Mouse (Mus musculus) neural tube, embryonic 12.5 days (tissue): ENCODE data around the gene Bcl11b. TPM values are rescaled to one million over a fixed set of nuclear protein-coding genes. Genes with fewer than 3 reads are reported as not detected.

Experiments used
- ATAC-seq: fragments of 200-750 bp; cut with Nextera tagmentation; 2 replicates; pipeline ENCODE4 v1.8.0; 2017; ENCODE audit warnings: low read depth, mild to moderate bottlenecking, moderate TSS enrichment, moderate library complexity; ENCODE audit not compliant: low FRiP score
- H3K27ac ChIP-seq: fragments of 300-500 bp; sonication (generic); 2 replicates; pipeline ENCODE4 v1.5.1; 2016
- H3K27me3 ChIP-seq: fragments of 300-500 bp; sonication (generic); replicated peaks from 2 replicates; pipeline ENCODE4 v1.6.1; 2016; ENCODE audit warnings: mild to moderate bottlenecking
- H3K36me3 ChIP-seq: fragments of 300-500 bp; sonication (generic); 2 replicates; pipeline ENCODE4 v1.6.1; 2016; ENCODE audit warnings: mild to moderate bottlenecking
- H3K4me1 ChIP-seq: fragments of 300-500 bp; sonication (generic); 2 replicates; pipeline ENCODE4 v1.6.1; 2016
- H3K4me2 ChIP-seq: fragments of 300-500 bp; sonication (generic); replicated peaks from 2 replicates; pipeline ENCODE4 v1.6.1; 2016; ENCODE audit warnings: mild to moderate bottlenecking
- H3K4me3 ChIP-seq: fragments of 300-500 bp; sonication (generic); 2 replicates; pipeline ENCODE4 v1.5.1; 2016
- H3K9ac ChIP-seq: fragments of 300-500 bp; sonication (generic); 2 replicates; pipeline ENCODE4 v1.6.1; 2016; ENCODE audit warnings: mild to moderate bottlenecking
- H3K9me3 ChIP-seq: fragments of 300-500 bp; sonication (generic); 2 replicates; pipeline ENCODE4 v1.6.1; 2016; ENCODE audit warnings: mild to moderate bottlenecking
- WGBS: fragments of 180-500 bp; shearing (Covaris S2); methylation state at CpG from one replicate; pipeline ENCODE4 v1.1.7; 2016; 5-methylcytosine and 5-hydroxymethylcytosine counted together
- polyA plus RNA-seq: library from polyadenylated mRNA; unstranded; fragments of >200 nt; fragmentation: Nextera tagmentation; extraction: Ambion mirVana; gene quantifications from 2 replicates; pipeline ENCODE4 v1.2.1, GENCODE M21; 2016

Gene Bcl11b
- polyA plus RNA-seq, 1 experiment from 2014 or later = 25.9 TPM

DNA sequence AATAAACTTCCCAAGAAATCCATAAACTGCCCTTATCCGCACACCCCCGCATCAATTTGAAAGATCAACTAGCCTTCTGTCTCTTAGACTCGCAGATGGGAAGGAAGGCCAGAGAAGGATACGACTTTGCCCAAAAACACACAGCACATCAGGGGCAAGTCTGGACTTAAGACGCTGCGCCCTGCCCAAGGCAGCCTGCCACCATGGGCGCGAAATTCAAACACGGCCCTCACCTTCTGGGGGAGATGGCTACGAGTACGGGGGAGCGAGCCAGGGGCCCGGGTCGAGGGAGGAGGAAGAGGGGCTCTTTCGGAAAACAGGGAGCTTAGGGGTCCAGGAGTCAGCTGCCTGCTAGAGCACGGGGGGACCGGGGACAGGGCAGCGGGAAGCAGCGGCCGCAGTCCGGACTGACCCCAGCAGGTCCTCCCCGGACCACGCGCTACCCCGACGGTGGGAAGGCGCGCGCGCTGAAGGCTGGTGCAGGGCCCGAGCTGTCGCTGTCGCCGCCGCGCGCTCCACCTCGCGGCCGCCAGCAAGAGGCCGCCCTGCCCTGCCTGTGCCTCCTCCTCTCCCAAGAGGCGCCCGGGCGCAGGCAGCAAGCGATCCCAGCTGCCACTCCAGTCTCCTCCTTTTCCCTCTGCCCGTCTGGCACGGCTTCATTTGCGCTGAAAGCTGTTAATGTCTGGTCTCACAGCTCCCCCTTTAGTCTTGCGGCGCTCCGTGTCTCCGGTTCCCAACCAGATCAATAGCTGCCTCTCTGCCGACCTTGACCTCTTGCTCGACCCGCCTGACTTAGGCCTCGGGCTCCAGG, 2.6 kb upstream of the Bcl11b start:
- H3K27me3 ChIP-seq = peaks cover 10% of the 10 kb centered on the region
- peak overlapping the region; percentile 81 for H3K4me2 ChIP-seq
- peaks cover 18% of the 10 kb centered on the region for H3K4me1 ChIP-seq
- under 1% methylated on average over 56 of the region's 56 CpGs for WGBS
- no peaks in the 10 kb centered on the region for H3K36me3 ChIP-seq
- peak overlapping the region; percentile 32 for H3K4me3 ChIP-seq
- peak; percentile 61 for ATAC-seq
- H3K9ac ChIP-seq = peak overlapping the region; percentile 42; the same call in 1 of the 2 replicates
- no peak overlapping the region for H3K27ac ChIP-seq
- H3K9me3 ChIP-seq = no peaks in the 10 kb centered on the region

GRCm38 (mm10) chr12:108005488-108005800, 2.0 kb upstream of the Bcl11b start:
- Histone ChIP-seq H3K36me3 (no peaks in the 10 kb centered on the region), H3K9ac (peak overlapping the region; percentile 49; the same call in 1 of the 2 replicates), H3K27me3 (peaks cover 15% of the 10 kb centered on the region), H3K4me2 (peak overlapping the region; percentile 81), H3K9me3 (no peaks in the 10 kb centered on the region), H3K27ac (no peak overlapping the region), H3K4me3 (peak overlapping the region; percentile 31; the same call in 1 of the 2 replicates), H3K4me1 (peaks cover 23% of the 10 kb centered on the region)
- no peak for ATAC-seq
- WGBS = 6% methylated on average over 14 of the region's 14 CpGs

DNA sequence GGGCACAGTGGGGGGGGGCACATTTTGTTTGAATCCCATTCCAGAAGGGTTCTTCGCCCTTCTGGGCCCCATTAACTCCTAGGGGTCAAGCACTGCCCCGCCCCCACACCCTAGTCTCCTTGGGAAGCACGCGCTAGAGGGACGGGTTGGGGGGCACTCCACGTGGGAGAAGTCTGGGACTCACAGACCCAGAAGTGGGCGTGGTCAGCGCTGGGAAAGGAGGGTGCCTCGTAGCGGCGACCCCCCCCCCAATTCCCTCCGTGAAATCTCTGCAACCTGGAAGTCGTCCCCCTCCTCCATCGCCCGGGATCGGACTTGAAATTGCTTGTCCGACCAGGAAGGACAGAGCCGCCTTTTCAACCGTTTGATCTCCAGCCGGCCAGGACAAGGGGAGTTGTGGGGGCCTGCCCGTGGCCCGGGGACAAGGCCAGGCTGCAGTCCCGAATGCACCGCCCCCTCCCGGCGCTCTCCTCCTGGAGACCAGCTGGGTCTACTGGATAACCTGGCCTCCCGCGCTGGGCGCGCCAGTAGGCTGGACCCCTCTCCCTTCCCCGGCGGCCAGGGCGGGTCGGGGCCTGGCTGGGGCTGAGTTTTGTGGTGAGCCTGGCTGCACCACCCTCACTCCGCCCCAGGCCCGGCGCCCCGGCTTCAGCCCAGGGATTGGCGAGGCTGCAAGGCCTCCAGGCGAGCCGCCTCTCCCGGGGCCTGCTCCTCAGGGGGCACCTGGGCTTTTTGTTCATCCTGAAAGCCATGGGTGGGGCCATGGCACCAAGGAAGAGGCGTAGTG, 1.5 kb upstream of the Bcl11b start:
- Histone ChIP-seq H3K4me2 (peak overlapping the region; percentile 81), H3K27ac (no peak overlapping the region), H3K27me3 (peaks cover 17% of the 10 kb centered on the region), H3K4me1 (peaks cover 28% of the 10 kb centered on the region), H3K4me3 (peak overlapping the region; percentile 31), H3K36me3 (no peaks in the 10 kb centered on the region), H3K9ac (peak overlapping the region; percentile 49), H3K9me3 (no peaks in the 10 kb centered on the region)
- under 1% methylated on average over 43 of the region's 43 CpGs for WGBS
- peak; percentile 11; the same call in 1 of the 2 replicates for ATAC-seq

- Histone ChIP-seq H3K27me3 (peaks cover 16% of the 10 kb centered on the region), H3K27ac (peak overlapping the region; percentile 92), H3K4me3 (peak overlapping the region; percentile 81), H3K36me3 (no peaks in the 10 kb centered on the region), H3K4me1 (peaks cover 29% of the 10 kb centered on the region), H3K9ac (peak overlapping the region; percentile 93), H3K9me3 (no peaks in the 10 kb centered on the region), H3K4me2 (peak overlapping the region; percentile 81)
- under 1% methylated on average over 35 of the region's 35 CpGs for WGBS
- peak; percentile 59 for ATAC-seq
These were observed 526 bp upstream of the Bcl11b start for GRCm38 (mm10) chr12:108003928-108004327.

DNA sequence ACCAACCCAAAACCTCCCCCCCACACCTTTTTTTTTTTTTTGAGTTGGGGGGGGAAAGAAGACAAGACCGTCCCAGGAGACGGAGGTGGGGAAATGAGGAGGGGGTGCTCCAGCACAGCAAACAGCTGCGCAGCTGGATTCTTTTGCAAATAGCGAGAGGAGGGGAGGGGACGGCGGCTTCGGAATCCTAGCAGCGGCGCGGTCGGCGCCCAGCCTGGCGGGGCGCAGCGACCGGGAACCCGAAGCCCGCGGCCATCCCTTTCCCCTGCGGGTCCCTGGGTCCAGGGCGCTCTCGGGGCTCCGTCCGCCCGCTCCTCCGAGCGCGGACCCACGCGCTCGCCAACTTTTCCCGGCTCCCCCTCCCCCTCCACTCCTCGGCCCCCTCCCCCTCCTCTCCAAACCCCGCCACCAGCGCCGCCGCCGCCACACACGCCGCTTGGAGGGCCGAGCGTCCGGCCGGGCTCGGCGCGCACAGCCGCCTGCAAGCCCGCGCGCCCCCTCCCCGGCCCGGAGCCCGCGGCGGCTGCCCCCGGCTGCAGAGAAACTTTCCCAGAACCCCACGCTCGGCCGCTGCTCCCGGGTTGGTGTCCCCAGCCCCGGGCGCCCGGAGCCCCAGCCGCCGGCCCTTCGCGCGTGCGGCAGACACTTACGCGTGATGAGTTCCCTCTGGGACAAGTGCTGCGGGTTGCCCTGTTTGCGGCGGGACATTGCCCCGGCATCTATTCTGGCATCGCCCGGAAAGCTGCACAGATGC, 789 bp downstream of the Bcl11b start:
- under 1% methylated on average over 58 of the region's 78 CpGs for WGBS
- H3K9ac ChIP-seq = peak overlapping the region; percentile 93
- no peak for ATAC-seq

GRCm38 (mm10) chr12:108001652-108002340, 1.6 kb downstream of the Bcl11b start:
- 1% methylated on average over 37 of the region's 37 CpGs for WGBS
- Histone ChIP-seq H3K27ac (peak overlapping the region; percentile 59; the same call in 1 of the 2 replicates), H3K4me1 (peaks cover 46% of the 10 kb centered on the region)

More for the DNA sequence above, 789 bp downstream of the Bcl11b start:
- Histone ChIP-seq H3K27ac (peak overlapping the region; percentile 68), H3K4me1 (peaks cover 38% of the 10 kb centered on the region), H3K27me3 (peaks cover 14% of the 10 kb centered on the region), H3K36me3 (no peaks in the 10 kb centered on the region), H3K4me2 (peak overlapping the region; percentile 81), H3K4me3 (peak overlapping the region; percentile 81), H3K9me3 (no peaks in the 10 kb centered on the region)

DNA sequence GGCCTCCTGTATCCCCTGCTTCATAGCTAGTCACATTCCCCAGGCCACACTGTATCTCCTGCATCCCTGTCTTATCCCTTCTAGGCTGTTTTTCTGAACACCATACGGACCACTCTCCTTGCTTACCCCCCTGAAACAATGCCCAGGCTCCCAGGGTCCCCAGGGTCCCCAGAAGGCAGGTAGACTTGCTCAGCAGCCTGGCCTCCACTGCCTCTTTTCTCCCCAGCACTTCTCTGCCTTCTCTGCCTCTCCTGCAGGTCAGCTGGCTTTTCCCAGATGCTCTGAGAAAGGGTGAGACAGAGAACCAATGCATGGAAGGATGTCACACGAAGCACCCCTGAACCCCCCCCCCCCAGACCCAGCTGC, 2.7 kb downstream of the Bcl11b start:
- Histone ChIP-seq H3K4me1 (peaks cover 48% of the 10 kb centered on the region), H3K27ac (peak overlapping the region; percentile 26; the same call in 1 of the 2 replicates), H3K4me2 (peak overlapping the region; percentile 81), H3K36me3 (no peaks in the 10 kb centered on the region), H3K9ac (peak overlapping the region; percentile 93), H3K9me3 (no peaks in the 10 kb centered on the region), H3K27me3 (peaks cover 14% of the 10 kb centered on the region), H3K4me3 (peak overlapping the region; percentile 81)
- 31% methylated on average over 2 of the region's 2 CpGs for WGBS
- no peak for ATAC-seq

More at GRCm38 (mm10) chr12:108001652-108002340, 1.6 kb downstream of the Bcl11b start:
- Histone ChIP-seq H3K27me3 (peaks cover 14% of the 10 kb centered on the region), H3K4me3 (peak overlapping the region; percentile 81), H3K9ac (peak overlapping the region; percentile 93), H3K4me2 (peak overlapping the region; percentile 81), H3K36me3 (no peaks in the 10 kb centered on the region), H3K9me3 (no peaks in the 10 kb centered on the region)
- ATAC-seq = no peak

GRCm38 (mm10) chr12:107999751-108000714, 3.4 kb downstream of the Bcl11b start:
- Histone ChIP-seq H3K4me2 (peak overlapping the region; percentile 81), H3K9ac (peak overlapping the region; percentile 93), H3K36me3 (no peaks in the 10 kb centered on the region), H3K27ac (0 out of 2 replicates have a peak overlapping the region, but pooled peaks have one; percentile 26), H3K27me3 (peaks cover 9% of the 10 kb centered on the region), H3K4me3 (peak overlapping the region; percentile 81), H3K9me3 (no peaks in the 10 kb centered on the region), H3K4me1 (peaks cover 49% of the 10 kb centered on the region)
- ATAC-seq = no peak
- 72% methylated on average over 15 of the region's 15 CpGs for WGBS

DNA sequence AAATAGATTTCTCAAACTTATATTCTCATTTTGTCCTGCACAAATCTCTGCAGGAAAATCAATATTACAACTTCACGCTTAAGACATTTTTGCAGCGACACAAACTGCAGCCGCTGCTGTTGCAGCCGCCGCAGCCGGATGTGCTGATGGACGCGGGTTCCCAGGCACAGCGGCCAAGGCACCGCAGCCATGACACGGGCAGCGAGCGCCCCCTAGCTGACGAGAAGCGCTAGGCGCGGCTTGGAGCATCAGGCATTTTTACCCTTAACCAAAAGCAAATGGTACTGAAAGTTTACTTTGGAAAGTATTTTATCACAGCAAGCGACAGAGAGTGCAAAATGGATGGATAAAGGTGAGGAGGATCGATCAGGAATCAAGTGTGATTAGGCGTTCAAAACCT, 4.7 kb downstream of the Bcl11b start:
- ATAC-seq = no peak
- Histone ChIP-seq H3K27ac (no peak overlapping the region), H3K27me3 (peaks cover 7% of the 10 kb centered on the region), H3K36me3 (no peaks in the 10 kb centered on the region), H3K4me2 (peak overlapping the region; percentile 81), H3K9me3 (no peaks in the 10 kb centered on the region), H3K4me3 (peak overlapping the region; percentile 18; the same call in 1 of the 2 replicates), H3K9ac (no peak overlapping the region), H3K4me1 (peaks cover 55% of the 10 kb centered on the region)
- WGBS = 3% methylated on average over 20 of the region's 20 CpGs

DNA sequence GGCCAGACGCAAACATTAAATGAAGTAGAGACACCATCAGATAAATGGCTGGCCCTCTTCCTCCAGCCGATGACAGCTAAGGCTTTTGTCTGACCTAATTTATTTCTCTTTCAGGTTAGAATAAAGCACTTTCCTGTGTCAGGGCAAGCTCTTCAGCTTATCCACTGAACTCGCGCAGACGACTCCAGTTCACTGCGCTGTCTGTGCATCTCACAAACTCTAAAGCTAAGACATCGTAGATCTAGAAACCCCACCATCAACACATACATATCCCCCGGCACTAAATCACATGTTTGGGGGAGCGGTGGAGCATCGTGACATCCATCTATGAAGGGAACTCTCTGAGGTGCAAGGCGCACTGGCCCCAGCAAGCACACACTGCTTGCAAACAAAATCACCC, 5.5 kb downstream of the Bcl11b start:
- Histone ChIP-seq H3K27me3 (peaks cover 7% of the 10 kb centered on the region), H3K9ac (0 out of 2 replicates have a peak overlapping the region, but pooled peaks have one; percentile 22), H3K9me3 (no peaks in the 10 kb centered on the region), H3K36me3 (no peaks in the 10 kb centered on the region), H3K27ac (no peak overlapping the region), H3K4me2 (peak overlapping the region; percentile 81), H3K4me1 (peaks cover 60% of the 10 kb centered on the region), H3K4me3 (peak overlapping the region; percentile 18; the same call in 1 of the 2 replicates)
- ATAC-seq = no peak
- WGBS = 40% methylated on average over 11 of the region's 11 CpGs
